Mouse (Mus musculus) stomach, embryonic 14.5 days (tissue): Measurements from ENCODE around the gene Xdh. TPM values are rescaled to one million over a fixed set of nuclear protein-coding genes. Genes with fewer than 3 reads are reported as not detected.

ENCODE experiments used
- ATAC-seq: fragments of 200-750 bp; cut with Nextera tagmentation; 2 replicates; pipeline ENCODE4 v1.8.0; 2017; ENCODE audit warnings: low read depth, moderate TSS enrichment; ENCODE audit not compliant: insufficient number of reproducible peaks, insufficient read depth, low FRiP score
- H3K27ac ChIP-seq: fragments of 300-500 bp; sonication (generic); 2 replicates; pipeline ENCODE4 v1.5.1; 2014; ENCODE audit warnings: mild to moderate bottlenecking, low read length, moderate library complexity, mixed read lengths
- H3K27me3 ChIP-seq: fragments of 300-500 bp; sonication (generic); 2 replicates; pipeline ENCODE4 v1.6.1; 2014; ENCODE audit warnings: low read length, control low read depth, mixed read lengths; ENCODE audit not compliant: control insufficient read depth, insufficient read depth
- H3K36me3 ChIP-seq: fragments of 300-500 bp; sonication (generic); 2 replicates; pipeline ENCODE4 v1.6.1; 2014; ENCODE audit warnings: mild to moderate bottlenecking, control low read depth, low read length, moderate library complexity, mixed read lengths; ENCODE audit not compliant: control insufficient read depth, insufficient read depth
- H3K4me1 ChIP-seq: fragments of 300-500 bp; sonication (generic); 2 replicates; pipeline ENCODE4 v1.6.1; 2014; ENCODE audit warnings: low read length, control low read depth, mixed read lengths; ENCODE audit not compliant: control insufficient read depth, insufficient read depth
- H3K4me2 ChIP-seq: fragments of 300-500 bp; sonication (generic); replicated peaks from 2 replicates; pipeline ENCODE4 v1.6.1; 2014; ENCODE audit warnings: low read depth, low read length, control low read depth
- H3K4me3 ChIP-seq: fragments of 300-500 bp; sonication (generic); 2 replicates; pipeline ENCODE4 v1.5.1; 2014; ENCODE audit warnings: low read depth, low read length, control low read depth
- H3K9ac ChIP-seq: fragments of 300-500 bp; sonication (generic); replicated peaks from 2 replicates; pipeline ENCODE4 v1.6.1; 2014; ENCODE audit warnings: low read depth, mild to moderate bottlenecking, control low read depth, low read length, moderate library complexity, mixed read lengths
- H3K9me3 ChIP-seq: fragments of 300-500 bp; sonication (generic); 2 replicates; pipeline ENCODE4 v1.6.1; 2016; ENCODE audit warnings: low read depth, low read length, control low read depth; ENCODE audit not compliant: control insufficient read depth
- WGBS: fragments of 180-500 bp; shearing (Covaris S2); extraction: QIAGEN DNeasy Blood & Tissue Kit; methylation state at CpG from one replicate; pipeline ENCODE4 v1.1.7; 2014; 5-methylcytosine and 5-hydroxymethylcytosine counted together
- polyA plus RNA-seq: library from polyadenylated mRNA; unstranded; fragments of >200 nt; fragmentation: Nextera tagmentation; extraction: Ambion mirVana; gene quantifications from 2 replicates; pipeline ENCODE4 v1.2.1, GENCODE M21; 2014

The Xdh gene
- polyA plus RNA-seq, 1 experiment from 2014 or later: 1.2 TPM

DNA sequence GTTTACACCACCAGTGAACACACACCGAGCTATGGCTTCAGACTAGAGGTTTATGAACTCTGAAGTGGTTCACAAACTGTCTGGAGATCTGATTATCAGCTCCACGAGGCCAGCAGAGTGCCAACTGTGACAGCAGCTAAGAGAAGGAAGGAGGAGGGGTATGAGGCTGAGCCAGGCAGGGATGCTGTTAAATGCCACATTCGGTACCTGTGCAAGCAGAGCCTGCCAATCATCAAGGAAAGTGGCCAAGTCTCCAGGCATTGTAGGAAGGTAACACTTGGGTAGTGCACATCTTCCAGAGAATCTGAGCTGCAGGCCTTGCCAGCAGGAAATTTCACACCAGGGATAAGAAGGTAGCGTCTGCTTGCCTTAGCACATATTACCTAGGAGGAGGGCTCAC is 15.7 kb downstream of the Xdh start:
- Histone ChIP-seq H3K36me3 (no peaks in the 10 kb centered on the region), H3K4me1 (no peaks in the 10 kb centered on the region), H3K9ac (no peak overlapping the region), H3K4me2 (no peak overlapping the region), H3K4me3 (no peak overlapping the region), H3K27ac (no peak overlapping the region), H3K9me3 (no peaks in the 10 kb centered on the region), H3K27me3 (no peaks in the 10 kb centered on the region)
- no peak for ATAC-seq
- WGBS: 73% methylated on average over 4 of the region's 4 CpGs

DNA sequence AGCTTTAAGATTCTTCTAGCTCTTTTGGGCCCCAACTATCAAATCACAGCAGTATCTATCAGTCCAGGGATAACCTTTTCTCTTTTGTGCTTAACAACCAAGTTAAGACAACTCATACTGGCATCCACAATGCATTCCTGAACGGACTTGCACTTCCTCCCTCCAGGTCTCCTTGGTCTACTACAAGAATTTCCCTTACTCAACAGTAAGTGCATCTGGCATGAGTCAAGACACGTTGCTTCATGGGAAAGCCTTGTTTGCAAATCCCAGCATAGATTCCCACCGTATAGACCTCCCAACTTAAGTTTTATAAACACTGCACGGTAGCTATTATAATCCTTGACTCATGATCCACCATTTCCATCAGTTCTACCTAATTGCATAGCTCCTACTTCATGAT is 16.4 kb downstream of the Xdh start:
- Histone ChIP-seq H3K9me3 (no peaks in the 10 kb centered on the region), H3K4me1 (no peaks in the 10 kb centered on the region), H3K27ac (no peak overlapping the region), H3K4me2 (no peak overlapping the region), H3K9ac (no peak overlapping the region), H3K36me3 (no peaks in the 10 kb centered on the region), H3K27me3 (no peaks in the 10 kb centered on the region), H3K4me3 (no peak overlapping the region)
- 75% methylated on average over 4 of the region's 4 CpGs for WGBS
- ATAC-seq: no peak

- H3K36me3 ChIP-seq: no peaks in the 10 kb centered on the region
- no peak overlapping the region for H3K27ac ChIP-seq
- no peaks in the 10 kb centered on the region for H3K27me3 ChIP-seq
- H3K4me3 ChIP-seq: no peak overlapping the region
- H3K4me1 ChIP-seq: no peaks in the 10 kb centered on the region
- no peak overlapping the region for H3K4me2 ChIP-seq
- H3K9ac ChIP-seq: no peak overlapping the region
- ATAC-seq: no peak
- H3K9me3 ChIP-seq: no peaks in the 10 kb centered on the region
- 37% methylated on average over 4 of the region's 4 CpGs for WGBS
Measured at GRCm38 (mm10) chr17:73932497-73933059, 17.4 kb downstream of the Xdh start.

DNA sequence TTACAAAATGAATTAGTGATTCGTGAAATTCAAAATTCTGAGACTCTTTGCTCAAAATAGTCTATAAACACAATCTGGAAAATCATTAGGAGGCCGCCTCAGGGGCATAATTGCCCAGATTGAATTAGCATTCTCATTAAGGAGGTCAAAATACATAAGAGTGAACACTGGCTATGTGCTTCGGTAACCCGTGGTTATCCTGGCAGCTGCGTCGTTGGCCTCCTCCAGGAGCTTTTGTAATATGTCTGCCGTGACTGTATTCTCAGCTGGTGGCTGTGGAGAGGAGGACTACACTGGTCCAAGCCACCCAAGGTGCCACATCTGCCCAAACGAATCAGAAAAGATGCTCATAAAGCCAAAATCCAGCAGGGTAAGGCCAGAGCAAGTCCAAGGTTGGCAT is 30.5 kb downstream of the Xdh start:
- ATAC-seq: no peak
- H3K27me3 ChIP-seq: no peaks in the 10 kb centered on the region
- 77% methylated on average over 8 of the region's 8 CpGs for WGBS

GRCm38 (mm10) chr17:73918944-73919381 is 31.0 kb downstream of the Xdh start:
- no peaks in the 10 kb centered on the region for H3K27me3 ChIP-seq
- WGBS: 49% methylated on average over 7 of the region's 7 CpGs
- no peak overlapping the region for H3K4me3 ChIP-seq
- no peaks in the 10 kb centered on the region for H3K9me3 ChIP-seq
- H3K36me3 ChIP-seq: no peaks in the 10 kb centered on the region
- no peak for ATAC-seq
- no peak overlapping the region for H3K4me2 ChIP-seq
- no peak overlapping the region for H3K9ac ChIP-seq
- no peak overlapping the region for H3K27ac ChIP-seq
- no peaks in the 10 kb centered on the region for H3K4me1 ChIP-seq

More for the DNA sequence above, 30.5 kb downstream of the Xdh start:
- no peak overlapping the region for H3K4me2 ChIP-seq
- no peak overlapping the region for H3K4me3 ChIP-seq
- no peak overlapping the region for H3K9ac ChIP-seq
- no peaks in the 10 kb centered on the region for H3K4me1 ChIP-seq
- H3K9me3 ChIP-seq: no peaks in the 10 kb centered on the region
- no peaks in the 10 kb centered on the region for H3K36me3 ChIP-seq
- H3K27ac ChIP-seq: no peak overlapping the region

- Histone ChIP-seq H3K36me3 (no peaks in the 10 kb centered on the region), H3K4me2 (no peak overlapping the region), H3K9me3 (no peaks in the 10 kb centered on the region), H3K4me1 (no peaks in the 10 kb centered on the region), H3K4me3 (no peak overlapping the region), H3K27ac (no peak overlapping the region), H3K9ac (no peak overlapping the region), H3K27me3 (no peaks in the 10 kb centered on the region)
- 78% methylated on average over 3 of the region's 3 CpGs for WGBS
- ATAC-seq: no peak
Measured at GRCm38 (mm10) chr17:73918138-73918537, 31.9 kb downstream of the Xdh start.

DNA sequence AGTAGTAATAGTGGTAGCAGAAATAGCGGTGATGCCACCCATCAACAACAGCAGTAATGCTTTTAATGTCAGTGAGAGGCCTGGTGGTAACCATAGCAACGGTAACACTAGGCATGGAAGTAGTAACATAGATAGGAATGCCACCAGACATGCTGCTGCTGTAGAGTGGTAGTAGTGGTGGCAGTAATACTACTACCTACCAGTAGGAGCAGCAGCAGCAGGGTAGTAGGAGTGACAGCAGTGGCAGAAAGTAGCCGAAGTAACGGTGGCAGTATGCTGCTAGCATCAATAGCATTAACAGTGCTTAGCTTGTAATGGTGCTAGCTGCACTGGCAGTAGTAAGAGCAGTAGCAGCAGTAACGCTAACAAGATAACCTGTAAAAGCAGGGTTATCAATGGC is 32.3 kb downstream of the Xdh start:
- Histone ChIP-seq H3K9ac (no peak overlapping the region), H3K4me3 (no peak overlapping the region), H3K27ac (no peak overlapping the region), H3K4me1 (no peaks in the 10 kb centered on the region), H3K27me3 (no peaks in the 10 kb centered on the region), H3K36me3 (no peaks in the 10 kb centered on the region), H3K4me2 (no peak overlapping the region), H3K9me3 (no peaks in the 10 kb centered on the region)
- ATAC-seq: no peak
- 77% methylated on average over 5 of the region's 5 CpGs for WGBS

DNA sequence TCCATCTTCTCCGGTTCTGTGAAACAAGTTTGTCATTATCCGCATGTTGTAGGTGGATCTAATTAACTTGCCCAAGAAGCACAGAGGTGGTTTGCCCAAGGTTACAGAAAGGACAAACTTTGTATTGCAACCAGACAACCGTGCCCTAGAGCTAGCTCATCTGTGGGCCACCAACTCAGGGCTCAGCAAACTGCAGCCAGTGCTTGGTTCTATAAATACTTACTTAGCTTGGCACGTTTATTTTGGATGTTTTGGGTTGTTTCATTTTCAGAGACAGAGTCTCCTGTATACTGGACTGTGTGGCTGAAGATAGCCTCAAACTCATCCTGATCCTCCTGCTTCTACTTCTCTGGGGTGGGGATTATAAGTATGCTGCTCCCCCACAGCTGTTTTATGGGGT is 35.3 kb downstream of the Xdh start:
- Histone ChIP-seq H3K9ac (no peak overlapping the region), H3K4me3 (no peak overlapping the region), H3K4me1 (no peaks in the 10 kb centered on the region), H3K4me2 (no peak overlapping the region), H3K9me3 (no peaks in the 10 kb centered on the region), H3K36me3 (no peaks in the 10 kb centered on the region), H3K27ac (no peak overlapping the region), H3K27me3 (no peaks in the 10 kb centered on the region)
- no peak for ATAC-seq
- 67% methylated on average over 4 of the region's 4 CpGs for WGBS

DNA sequence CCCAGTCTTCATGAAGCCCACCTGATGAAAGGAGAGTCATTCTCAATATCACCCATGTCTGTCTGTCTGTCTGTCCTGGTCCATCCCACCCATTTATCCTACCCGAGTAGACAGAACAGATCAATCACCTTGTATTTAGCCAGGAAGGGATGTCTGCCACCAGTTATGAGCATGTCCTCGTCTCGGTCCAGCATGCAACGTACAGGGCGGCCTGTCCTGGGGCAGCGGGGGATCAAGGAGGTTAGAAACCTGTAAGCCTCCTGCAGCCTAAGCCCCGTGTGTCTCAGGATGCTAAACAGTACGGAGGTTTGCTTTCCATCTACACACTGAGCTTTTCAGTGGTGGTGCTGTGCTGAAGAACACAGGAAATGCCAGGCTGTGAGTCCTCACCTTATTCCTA is 43.9 kb downstream of the Xdh start:
- no peak for ATAC-seq
- Histone ChIP-seq H3K4me1 (no peaks in the 10 kb centered on the region), H3K27ac (no peak overlapping the region), H3K36me3 (no peaks in the 10 kb centered on the region), H3K9me3 (no peaks in the 10 kb centered on the region), H3K4me3 (no peak overlapping the region), H3K27me3 (no peaks in the 10 kb centered on the region), H3K4me2 (no peak overlapping the region), H3K9ac (no peak overlapping the region)
- 84% methylated on average over 8 of the region's 8 CpGs for WGBS
